Mouse (Mus musculus): ENCODE results near the gene Btbd16. TPM values are rescaled to one million over a fixed set of nuclear protein-coding genes. Genes with fewer than 3 reads are reported as not detected.
A peak's percentile ranks its signal among the peaks of the same experiment; 100 is the strongest.

The Btbd16 gene
- polyA plus RNA-seq, 1 experiment from 2014 or later, result not detected

GRCm38 (mm10) chr7:130834299-130834698, 60.4 kb downstream of the Btbd16 start:
- 33% methylated on average over 21 of the region's 21 CpGs for WGBS
- ATAC-seq (ENCODE audit: insufficient number of reproducible peaks, low FRiP score, low TSS enrichment, low read depth) (peak; percentile 100), DNase-seq (ENCODE audit: low spot score) (peak; percentile 98)
- Histone ChIP-seq H3K27ac (replicated peaks; ENCODE audit: low read depth, low read length) (no peak overlapping the region), H3K9ac (ENCODE audit: low read length) (no peak overlapping the region), H3K36me3 (ENCODE audit: control insufficient read depth, insufficient read depth, low read length) (no peaks in the 10 kb centered on the region), H3K27me3 (ENCODE audit: control insufficient read depth, insufficient read depth, low read length) (0 out of 2 replicates have a peak, but pooled peaks cover 3% of the 10 kb centered on the region), H3K4me3 (ENCODE audit: low read depth, low read length) (no peak overlapping the region), H3K4me1 (ENCODE audit: control insufficient read depth, insufficient read depth, low read length) (no peaks in the 10 kb centered on the region), H3K4me2 (ENCODE audit: low read depth, severe bottlenecking) (no peak overlapping the region), H3K9me3 (ENCODE audit: control insufficient read depth, low read length) (no peaks in the 10 kb centered on the region)

GRCm38 (mm10) chr7:130834958-130835861, 61.3 kb downstream of the Btbd16 start:
- WGBS, result 33% methylated on average over 18 of the region's 18 CpGs
- H3K9ac ChIP-seq (ENCODE audit: low read length), result peak overlapping the region; percentile 27; the same call in 1 of the 2 replicates
- DNase-seq (ENCODE audit: low spot score), result peak; percentile 36
- H3K9me3 ChIP-seq (ENCODE audit: control insufficient read depth, low read length), result no peaks in the 10 kb centered on the region
- 0 out of 2 replicates have a peak, but pooled peaks cover 3% of the 10 kb centered on the region for H3K27me3 ChIP-seq (ENCODE audit: control insufficient read depth, insufficient read depth, low read length)
- no peak overlapping the region for H3K4me3 ChIP-seq (ENCODE audit: low read depth, low read length)
- no peaks in the 10 kb centered on the region for H3K4me1 ChIP-seq (ENCODE audit: control insufficient read depth, insufficient read depth, low read length)
- ATAC-seq (ENCODE audit: insufficient number of reproducible peaks, low FRiP score, low TSS enrichment, low read depth), result no peak
- no peak overlapping the region for H3K27ac ChIP-seq (replicated peaks; ENCODE audit: low read depth, low read length)
- no peaks in the 10 kb centered on the region for H3K36me3 ChIP-seq (ENCODE audit: control insufficient read depth, insufficient read depth, low read length)
- H3K4me2 ChIP-seq (ENCODE audit: low read depth, severe bottlenecking), result no peak overlapping the region

- no peak overlapping the region for H3K4me3 ChIP-seq (ENCODE audit: low read depth, low read length)
- no peaks in the 10 kb centered on the region for H3K9me3 ChIP-seq (ENCODE audit: control insufficient read depth, low read length)
- no peak overlapping the region for H3K4me2 ChIP-seq (ENCODE audit: low read depth, severe bottlenecking)
- H3K4me1 ChIP-seq (ENCODE audit: control insufficient read depth, insufficient read depth, low read length), result no peaks in the 10 kb centered on the region
- no peaks in the 10 kb centered on the region for H3K36me3 ChIP-seq (ENCODE audit: control insufficient read depth, insufficient read depth, low read length)
- ATAC-seq (ENCODE audit: insufficient number of reproducible peaks, low FRiP score, low TSS enrichment, low read depth), result no peak
- DNase-seq (ENCODE audit: low spot score), result no peak
- no peak overlapping the region for H3K27ac ChIP-seq (replicated peaks; ENCODE audit: low read depth, low read length)
- 74% methylated on average over 9 of the region's 9 CpGs for WGBS
- H3K9ac ChIP-seq (ENCODE audit: low read length), result no peak overlapping the region
- 0 out of 2 replicates have a peak, but pooled peaks cover 3% of the 10 kb centered on the region for H3K27me3 ChIP-seq (ENCODE audit: control insufficient read depth, insufficient read depth, low read length)
Measured at GRCm38 (mm10) chr7:130836066-130836465, 62.2 kb downstream of the Btbd16 start.

GRCm38 (mm10) chr7:130837941-130838657, 64.2 kb downstream of the Btbd16 start:
- 50% methylated on average over 12 of the region's 12 CpGs for WGBS
- no peak overlapping the region for H3K27ac ChIP-seq (replicated peaks; ENCODE audit: low read depth, low read length)
- no peaks in the 10 kb centered on the region for H3K36me3 ChIP-seq (ENCODE audit: control insufficient read depth, insufficient read depth, low read length)
- 0 out of 2 replicates have a peak, but pooled peaks cover 3% of the 10 kb centered on the region for H3K27me3 ChIP-seq (ENCODE audit: control insufficient read depth, insufficient read depth, low read length)
- H3K9ac ChIP-seq (ENCODE audit: low read length), result no peak overlapping the region
- H3K4me2 ChIP-seq (ENCODE audit: low read depth, severe bottlenecking), result no peak overlapping the region
- no peak overlapping the region for H3K4me3 ChIP-seq (ENCODE audit: low read depth, low read length)
- no peaks in the 10 kb centered on the region for H3K4me1 ChIP-seq (ENCODE audit: control insufficient read depth, insufficient read depth, low read length)
- ATAC-seq (ENCODE audit: insufficient number of reproducible peaks, low FRiP score, low TSS enrichment, low read depth) (no peak), DNase-seq (ENCODE audit: low spot score) (no peak)
- no peaks in the 10 kb centered on the region for H3K9me3 ChIP-seq (ENCODE audit: control insufficient read depth, low read length)

GRCm38 (mm10) chr7:130838658-130839025, 64.8 kb downstream of the Btbd16 start:
- H3K9ac ChIP-seq (ENCODE audit: low read length), result no peak overlapping the region
- H3K4me3 ChIP-seq (ENCODE audit: low read depth, low read length), result no peak overlapping the region
- no peak for DNase-seq (ENCODE audit: low spot score)
- no peak for ATAC-seq (ENCODE audit: insufficient number of reproducible peaks, low FRiP score, low TSS enrichment, low read depth)
- no peaks in the 10 kb centered on the region for H3K4me1 ChIP-seq (ENCODE audit: control insufficient read depth, insufficient read depth, low read length)
- H3K4me2 ChIP-seq (ENCODE audit: low read depth, severe bottlenecking), result no peak overlapping the region
- 0 out of 2 replicates have a peak, but pooled peaks cover 3% of the 10 kb centered on the region for H3K27me3 ChIP-seq (ENCODE audit: control insufficient read depth, insufficient read depth, low read length)
- no peaks in the 10 kb centered on the region for H3K9me3 ChIP-seq (ENCODE audit: control insufficient read depth, low read length)
- H3K27ac ChIP-seq (replicated peaks; ENCODE audit: low read depth, low read length), result no peak overlapping the region
- 86% methylated on average over 3 of the region's 3 CpGs for WGBS
- no peaks in the 10 kb centered on the region for H3K36me3 ChIP-seq (ENCODE audit: control insufficient read depth, insufficient read depth, low read length)

GRCm38 (mm10) chr7:130839380-130840100, 65.7 kb downstream of the Btbd16 start:
- 91% methylated on average over 12 of the region's 12 CpGs for WGBS
- DNase-seq (ENCODE audit: low spot score) (no peak), ATAC-seq (ENCODE audit: insufficient number of reproducible peaks, low FRiP score, low TSS enrichment, low read depth) (no peak)
- Histone ChIP-seq H3K36me3 (ENCODE audit: control insufficient read depth, insufficient read depth, low read length) (no peaks in the 10 kb centered on the region), H3K9me3 (ENCODE audit: control insufficient read depth, low read length) (no peaks in the 10 kb centered on the region), H3K4me3 (ENCODE audit: low read depth, low read length) (no peak overlapping the region), H3K27me3 (ENCODE audit: control insufficient read depth, insufficient read depth, low read length) (no peaks in the 10 kb centered on the region), H3K4me2 (ENCODE audit: low read depth, severe bottlenecking) (no peak overlapping the region), H3K4me1 (ENCODE audit: control insufficient read depth, insufficient read depth, low read length) (no peaks in the 10 kb centered on the region), H3K9ac (ENCODE audit: low read length) (no peak overlapping the region), H3K27ac (replicated peaks; ENCODE audit: low read depth, low read length) (no peak overlapping the region)

GRCm38 (mm10) chr7:130847164-130847718, 73.4 kb downstream of the Btbd16 start:
- 86% methylated on average over 17 of the region's 17 CpGs for WGBS
- DNase-seq (ENCODE audit: low spot score), result no peak
- ATAC-seq (ENCODE audit: insufficient number of reproducible peaks, low FRiP score, low TSS enrichment, low read depth), result no peak
- Histone ChIP-seq H3K4me1 (ENCODE audit: control insufficient read depth, insufficient read depth, low read length) (no peaks in the 10 kb centered on the region), H3K9me3 (ENCODE audit: control insufficient read depth, low read length) (no peaks in the 10 kb centered on the region), H3K36me3 (ENCODE audit: control insufficient read depth, insufficient read depth, low read length) (no peaks in the 10 kb centered on the region), H3K4me2 (ENCODE audit: low read depth, severe bottlenecking) (no peak overlapping the region), H3K27ac (replicated peaks; ENCODE audit: low read depth, low read length) (no peak overlapping the region), H3K27me3 (ENCODE audit: control insufficient read depth, insufficient read depth, low read length) (no peaks in the 10 kb centered on the region), H3K4me3 (ENCODE audit: low read depth, low read length) (no peak overlapping the region), H3K9ac (ENCODE audit: low read length) (no peak overlapping the region)
